Mouse (Mus musculus) mature B cell (primary cell): ENCODE data around the gene Dgki.

Experiments used
- in situ Hi-C: fragments of 300-500 bp; cut with MboI; formaldehyde crosslinking; loops from 2 replicates; pipeline ENCODE4 v1.14.3; 2019

Dgki gene

GRCm38 (mm10) chr6:36907191-36907590 is 392.8 kb downstream of the Dgki start:
- in situ Hi-C loops: no loop called here

DNA sequence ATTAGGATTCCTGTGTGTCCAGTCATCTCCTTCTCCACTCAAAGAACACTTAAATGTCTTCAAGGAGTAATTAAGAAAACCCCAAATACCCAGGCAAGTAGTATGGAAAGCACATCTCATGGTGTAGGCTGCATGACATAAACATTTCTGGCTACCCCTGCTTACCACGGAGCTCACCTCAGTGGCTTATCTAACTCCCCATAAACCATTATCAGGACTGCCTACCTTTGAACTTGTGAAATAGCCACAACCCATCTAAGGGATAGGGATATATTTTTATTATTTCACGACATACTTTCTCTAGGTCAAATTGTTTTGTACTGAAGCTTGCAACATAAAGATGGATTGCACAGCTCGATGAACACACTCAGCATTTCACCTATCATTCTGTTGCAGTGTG is 394.0 kb downstream of the Dgki start:
- in situ Hi-C loops: no loop called here

- in situ Hi-C loops: no loop called here
Observed at GRCm38 (mm10) chr6:36904911-36905310, 395.1 kb downstream of the Dgki start.

- in situ Hi-C loops: no loop called here
Observed at GRCm38 (mm10) chr6:36903821-36904220, 396.2 kb downstream of the Dgki start.

- in situ Hi-C loops: no loop called here
Observed at GRCm38 (mm10) chr6:36903159-36903794, 396.7 kb downstream of the Dgki start.

DNA sequence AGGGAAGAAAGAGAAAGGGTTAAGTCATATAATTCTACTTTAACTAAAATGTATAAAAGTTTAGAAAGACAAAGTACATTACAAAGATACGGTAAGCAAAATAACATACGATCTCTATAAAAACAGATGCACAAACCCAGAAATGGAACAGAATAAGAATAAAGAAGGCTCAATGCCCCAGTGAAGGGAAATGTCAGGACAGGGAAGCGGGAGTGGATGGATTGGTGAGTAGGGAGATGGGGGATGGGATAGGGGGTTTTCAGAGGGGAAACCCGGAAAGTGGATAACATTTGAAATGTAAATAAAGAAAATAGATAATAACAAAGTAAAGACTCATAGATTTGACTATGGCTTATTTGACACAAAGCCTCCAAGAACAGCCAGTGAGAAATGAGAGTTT is 400.1 kb downstream of the Dgki start:
- in situ Hi-C loops: no loop called here

GRCm38 (mm10) chr6:36898412-36898811 is 401.6 kb downstream of the Dgki start:
- in situ Hi-C loops: no loop called here

- in situ Hi-C loops: no loop called here
Observed at GRCm38 (mm10) chr6:36897616-36898149, 402.3 kb downstream of the Dgki start.

DNA sequence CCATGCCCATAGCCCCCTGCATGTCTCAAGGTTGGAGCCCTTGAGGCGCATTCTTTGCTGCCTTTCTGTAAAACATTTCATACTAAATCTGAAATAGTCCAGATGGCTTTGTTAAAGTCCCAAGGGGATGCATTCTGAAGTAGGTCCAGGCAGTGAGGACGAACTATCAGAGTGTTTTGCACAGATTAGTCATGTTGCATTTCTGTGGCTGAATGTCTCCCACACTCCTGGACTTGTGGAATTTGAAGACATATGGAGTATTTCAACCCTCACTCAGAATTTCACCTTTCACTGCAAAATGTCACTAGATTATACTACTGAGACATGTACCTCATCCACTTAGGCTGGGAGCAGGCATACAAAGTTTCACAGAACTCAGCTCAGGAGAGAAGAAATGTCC is 403.3 kb downstream of the Dgki start:
- in situ Hi-C loops: no loop called here

- in situ Hi-C loops: no loop called here
Observed at GRCm38 (mm10) chr6:36891820-36892219, 408.2 kb downstream of the Dgki start.

- in situ Hi-C loops: no loop called here
Observed at GRCm38 (mm10) chr6:36890776-36891175, 409.2 kb downstream of the Dgki start.

- in situ Hi-C loops: no loop called here
Observed at GRCm38 (mm10) chr6:36890296-36890695, 409.7 kb downstream of the Dgki start.

DNA sequence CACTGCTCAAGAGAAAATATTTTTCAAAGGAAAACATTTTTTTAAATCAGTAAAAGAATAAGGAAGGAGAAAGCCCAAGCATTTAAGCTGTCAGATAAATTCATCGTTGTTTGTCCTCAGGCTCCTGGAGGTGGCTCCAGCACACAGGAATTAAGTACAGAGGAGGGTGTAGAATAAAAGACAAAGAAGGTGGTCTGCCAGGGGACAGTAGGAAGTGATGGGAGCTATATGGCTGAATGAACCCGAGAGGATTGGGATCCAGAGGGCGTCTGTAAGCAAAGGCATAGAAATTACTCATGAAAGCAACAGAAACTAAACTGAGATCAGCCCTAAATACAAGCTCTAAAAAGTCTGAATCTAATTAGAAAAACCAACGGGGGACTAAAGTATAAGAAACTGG is 418.7 kb downstream of the Dgki start:
- in situ Hi-C loops: no loop called here

DNA sequence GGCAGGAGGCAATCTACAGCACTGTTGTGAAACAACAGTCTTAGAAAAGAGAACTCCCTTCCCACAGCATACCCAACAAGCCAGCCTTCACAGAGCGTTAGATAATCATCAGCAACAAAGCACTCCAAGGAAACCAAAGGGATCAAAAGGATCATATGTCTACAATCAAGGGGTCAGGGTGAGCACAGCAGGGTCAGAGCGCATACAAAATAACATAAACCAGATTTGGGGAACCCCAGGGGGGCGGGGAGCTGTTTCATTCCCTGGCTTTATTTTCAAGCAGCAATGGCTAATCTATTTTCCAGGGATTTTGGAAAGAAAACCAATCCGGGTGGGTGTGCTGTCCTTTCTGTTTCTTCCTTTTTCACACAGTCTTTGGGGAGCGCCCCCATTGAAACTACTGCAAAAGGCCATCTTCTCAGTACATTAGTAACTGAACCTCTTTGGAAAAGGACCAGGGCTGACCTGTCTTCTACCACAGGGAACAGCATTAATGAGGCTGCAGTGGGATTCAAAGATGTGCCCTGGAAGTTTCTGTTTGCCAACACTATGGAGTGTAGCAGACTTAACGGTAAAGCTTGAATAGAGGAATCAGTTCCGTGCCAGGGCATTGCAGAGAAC is 419.2 kb downstream of the Dgki start:
- in situ Hi-C loops: no loop called here

DNA sequence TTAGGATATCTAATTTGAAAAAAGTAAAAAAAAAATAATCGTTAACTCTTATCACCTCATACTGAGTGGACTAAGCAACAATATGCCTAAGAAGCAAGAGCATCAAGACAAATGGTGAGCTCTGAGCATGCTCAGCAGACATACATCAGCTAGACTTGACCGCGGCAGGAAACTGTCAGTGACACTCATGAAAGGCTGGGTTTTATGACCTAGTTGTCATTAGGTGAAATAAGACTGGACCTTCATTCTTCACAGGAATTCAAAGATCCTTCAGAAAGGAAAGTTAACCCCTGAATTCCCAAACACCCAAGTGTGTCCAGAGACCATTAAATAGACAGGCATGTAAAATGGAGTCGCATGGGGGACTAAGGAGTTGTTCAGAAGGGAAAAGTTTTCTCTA is 422.6 kb downstream of the Dgki start:
- in situ Hi-C loops: no loop called here

DNA sequence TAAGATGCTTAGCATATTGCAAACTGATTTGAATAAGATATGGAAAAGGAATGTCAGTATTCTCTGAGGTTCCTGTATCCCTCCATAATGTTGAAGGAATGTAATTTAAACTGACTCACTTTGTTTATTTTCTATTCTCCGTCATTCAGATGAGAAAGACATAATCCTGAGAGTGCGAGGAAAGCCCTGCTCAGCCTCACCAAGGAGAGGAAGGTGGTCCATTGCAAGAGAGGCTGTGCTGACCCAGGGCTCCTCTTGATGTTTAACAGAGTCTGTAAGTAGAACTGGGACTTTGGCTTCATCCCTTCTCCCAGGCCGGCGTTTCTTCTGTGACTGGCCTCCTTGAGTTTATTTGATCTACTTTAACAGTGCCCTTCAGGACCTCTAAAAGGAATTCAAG is 423.6 kb downstream of the Dgki start:
- in situ Hi-C loops: no loop called here

DNA sequence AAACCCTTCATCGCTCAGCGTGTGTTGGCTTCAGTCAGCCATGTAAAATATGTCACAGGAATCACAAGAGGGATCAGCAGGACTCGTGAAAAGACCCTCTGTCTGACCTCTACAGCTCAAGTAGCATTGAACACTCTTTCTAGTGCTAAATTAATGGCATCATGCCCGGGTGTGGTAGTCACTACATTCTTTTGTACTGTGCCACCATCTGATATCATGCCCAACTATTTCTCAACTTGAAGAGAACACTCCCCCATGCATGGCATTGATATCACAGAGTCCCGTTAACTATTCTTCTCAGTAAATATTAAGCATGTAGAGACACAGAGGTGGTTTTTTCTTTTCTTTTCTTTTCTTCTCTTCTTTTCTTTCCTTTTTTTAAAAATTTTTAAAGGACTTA is 424.1 kb downstream of the Dgki start:
- in situ Hi-C loops: no loop called here

DNA sequence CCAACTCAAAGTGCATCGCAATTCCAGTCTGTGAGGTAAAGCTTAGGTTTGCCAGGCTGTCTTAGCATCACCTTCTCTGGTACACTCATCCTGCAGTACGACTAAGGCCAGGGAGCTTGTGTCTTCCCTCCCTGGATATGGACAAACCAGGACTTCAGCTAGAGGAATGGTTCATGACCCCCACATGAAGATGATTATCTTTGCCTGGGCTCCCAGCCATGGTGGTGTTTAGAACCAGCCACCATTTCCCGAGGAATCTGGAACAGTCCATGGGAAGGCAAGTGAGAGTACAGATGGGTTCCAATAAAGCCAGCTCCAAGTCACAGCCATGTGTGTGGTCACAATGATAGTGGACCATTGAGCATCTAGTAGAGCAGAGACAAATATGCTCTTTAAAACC is 427.1 kb downstream of the Dgki start:
- in situ Hi-C loops: no loop called here

DNA sequence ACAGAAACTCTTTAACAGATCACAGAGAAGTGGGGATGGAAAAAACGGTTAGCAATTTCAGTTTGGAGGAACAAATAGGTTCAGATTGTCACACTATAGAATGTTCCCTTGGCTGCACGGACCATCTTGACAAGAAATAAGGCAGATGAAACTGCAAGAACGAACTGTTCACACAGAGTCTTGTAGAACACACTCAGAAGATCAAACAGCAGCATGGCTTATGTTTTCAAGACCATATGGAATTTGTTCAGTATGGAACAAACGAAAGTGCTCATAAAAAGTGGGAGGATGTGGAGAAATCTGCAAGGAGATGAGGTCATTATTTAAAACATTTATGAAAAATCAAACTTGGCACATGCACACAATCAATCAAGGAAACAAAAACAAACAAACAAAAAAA is 431.8 kb downstream of the Dgki start:
- in situ Hi-C loops: no loop called here

GRCm38 (mm10) chr6:36858258-36859041 is 441.5 kb downstream of the Dgki start:
- in situ Hi-C loops: no loop called here

- in situ Hi-C loops: no loop called here
Observed at GRCm38 (mm10) chr6:36857627-36858257, 442.2 kb downstream of the Dgki start.

DNA sequence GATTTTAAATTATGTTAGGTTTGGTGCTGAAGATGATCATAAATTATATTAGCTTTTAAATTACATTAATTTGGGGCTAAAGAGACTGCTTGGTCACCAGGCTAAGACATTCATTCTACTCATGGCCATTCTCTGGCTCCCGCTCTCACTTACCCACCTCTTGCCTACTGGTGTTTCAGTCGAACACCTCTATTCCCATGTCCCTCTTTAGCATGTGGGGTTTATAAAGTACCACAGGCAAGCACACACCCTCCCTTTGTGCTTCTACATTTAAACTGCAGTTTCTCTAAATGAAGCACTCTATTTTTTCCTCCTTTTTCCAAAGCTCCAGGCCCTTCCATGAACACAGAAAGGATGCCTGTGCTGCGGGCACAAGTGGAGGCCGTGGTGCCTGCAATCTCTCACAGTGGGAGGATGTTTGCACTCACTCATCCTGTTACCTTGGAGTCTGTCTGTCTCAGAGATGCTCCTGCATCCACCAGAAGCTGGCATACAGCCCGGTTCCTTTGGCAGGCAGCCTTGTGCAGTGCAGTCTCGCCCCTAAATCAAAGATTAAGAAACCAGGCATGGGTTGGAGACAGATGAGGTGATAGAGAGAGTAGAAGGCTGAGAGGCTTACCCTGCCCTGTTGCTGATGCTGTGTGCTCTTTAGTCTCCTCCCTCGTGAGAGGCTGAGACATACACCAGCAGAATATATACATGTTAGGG is 449.4 kb downstream of the Dgki start:
- in situ Hi-C loops: no loop called here
